Mouse (Mus musculus) E14TG2a.4 (cell line): Measurements from ENCODE around the gene Myo1e.

Source experiments
- H3K27me3 ChIP-seq: 2 replicates; pipeline ENCODE4 v1.6.1; 2014; ENCODE audit warnings: low read length, control low read depth; ENCODE audit not compliant: insufficient read depth
- H3K36me3 ChIP-seq: 2 replicates; pipeline ENCODE4 v1.6.1; 2014; ENCODE audit warnings: low read length, control low read depth; ENCODE audit not compliant: insufficient read depth
- H3K4me1 ChIP-seq: replicated peaks from 2 replicates; pipeline ENCODE4 v1.6.1; 2014; ENCODE audit warnings: low read depth, low read length, control low read depth
- H3K4me3 ChIP-seq: replicated peaks from 2 replicates; pipeline ENCODE4 v1.5.1; 2014; ENCODE audit warnings: mild to moderate bottlenecking, low read length
- H3K9me3 ChIP-seq: 2 replicates; pipeline ENCODE4 v1.6.1; 2014; ENCODE audit warnings: low read length, control low read depth
- CTCF ChIP-seq: conservative IDR thresholded peaks from 2 replicates; pipeline ENCODE4 v1.5.1; 2014; ENCODE audit warnings: low read length
- NANOG ChIP-seq: IDR thresholded peaks from 2 replicates; pipeline ENCODE4 v1.6.1; 2014; ENCODE audit warnings: borderline replicate concordance, low read length, mixed read lengths
- POU5F1 ChIP-seq: IDR thresholded peaks from 2 replicates; pipeline ENCODE4 v1.6.1; 2014; ENCODE audit warnings: low read length, borderline replicate concordance

Gene Myo1e

DNA sequence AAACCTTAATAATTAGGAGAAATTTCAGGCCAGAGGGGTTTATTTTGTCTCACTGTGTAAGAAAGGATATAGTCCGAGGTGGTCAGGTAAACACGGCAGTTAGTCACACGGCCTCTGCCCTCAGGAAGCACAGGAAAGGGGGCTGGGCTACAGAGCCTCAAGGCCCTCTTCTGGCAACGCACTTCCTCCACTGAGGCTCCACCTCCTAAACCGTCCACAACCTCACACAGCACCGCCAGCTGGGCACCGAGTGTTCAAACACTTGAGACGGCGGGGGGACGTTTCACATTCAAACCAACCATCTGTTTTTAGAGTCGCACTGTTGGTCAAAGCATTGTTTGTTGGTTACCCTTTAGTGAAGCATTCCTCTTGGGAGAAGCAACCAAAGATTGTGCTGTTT, 12.5 kb upstream of the Myo1e start:
- Histone ChIP-seq H3K36me3 (0 out of 2 replicates have a peak, but pooled peaks cover 4% of the 10 kb centered on the region), H3K27me3 (no peaks in the 10 kb centered on the region), H3K4me3 (peak overlapping the region; percentile 57), H3K4me1 (peaks cover 76% of the 10 kb centered on the region), H3K9me3 (no peaks in the 10 kb centered on the region)
- TF ChIP-seq NANOG = peak; percentile 50; the same call in 1 of the 2 replicates
- peak; percentile 46 for TF ChIP-seq CTCF
- TF ChIP-seq POU5F1 = no peak

DNA sequence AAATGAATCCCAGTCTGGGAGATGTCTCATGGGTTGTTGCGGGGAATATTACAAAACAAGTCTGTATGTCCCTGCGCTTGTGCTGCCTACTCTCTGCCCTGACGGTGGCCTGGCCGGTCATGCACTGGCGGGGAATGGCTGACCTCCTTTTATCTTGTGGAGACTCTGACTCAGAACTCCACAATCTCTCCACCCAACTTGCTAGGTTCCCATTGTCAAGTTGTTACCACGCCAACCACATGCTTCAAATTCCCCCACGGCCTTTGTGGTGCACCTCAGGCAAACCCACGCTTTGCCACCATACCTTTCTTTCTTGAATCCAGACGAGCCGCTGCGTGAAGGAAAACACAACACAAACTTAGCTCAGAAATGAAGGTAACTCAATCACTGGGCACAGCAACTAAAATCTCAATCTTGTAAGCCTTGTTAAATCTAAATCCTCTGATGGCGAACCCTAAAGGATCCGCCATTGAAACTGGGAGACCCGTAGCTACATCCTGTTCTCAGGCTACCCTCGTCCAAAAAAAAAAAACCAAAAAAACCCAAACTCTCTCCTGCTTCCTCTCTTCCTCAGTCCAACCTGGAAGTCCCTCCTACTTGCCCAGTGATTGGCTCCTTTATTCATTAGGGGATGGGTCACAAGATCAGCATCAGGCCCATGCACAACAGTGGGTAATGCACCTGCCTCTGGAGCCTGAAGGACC, 10.0 kb upstream of the Myo1e start:
- no peaks in the 10 kb centered on the region for H3K27me3 ChIP-seq
- H3K4me1 ChIP-seq = peaks cover 55% of the 10 kb centered on the region
- no peaks in the 10 kb centered on the region for H3K36me3 ChIP-seq
- TF ChIP-seq POU5F1 (no peak), NANOG (no peak), CTCF (no peak)
- peak overlapping the region; percentile 79 for H3K4me3 ChIP-seq
- H3K9me3 ChIP-seq = no peaks in the 10 kb centered on the region

DNA sequence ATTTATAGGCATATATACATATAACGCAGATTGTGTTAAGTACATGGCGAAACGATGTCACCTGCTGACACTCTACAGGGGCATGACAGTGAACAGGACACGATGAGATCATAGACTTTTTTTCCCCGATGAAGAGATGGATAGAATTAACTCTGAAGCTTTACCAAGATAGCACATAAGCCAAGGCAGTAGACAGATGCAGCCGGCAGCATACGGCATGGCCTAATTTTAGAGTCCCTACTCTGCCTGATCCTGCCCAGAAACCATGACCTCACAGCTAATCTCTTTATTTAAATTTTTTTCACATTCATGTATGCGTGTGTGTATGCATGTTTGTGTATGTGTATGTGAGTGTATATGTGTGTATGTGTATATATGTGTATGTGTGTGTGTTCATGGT, 9.2 kb upstream of the Myo1e start:
- no peaks in the 10 kb centered on the region for H3K9me3 ChIP-seq
- no peaks in the 10 kb centered on the region for H3K27me3 ChIP-seq
- no peaks in the 10 kb centered on the region for H3K36me3 ChIP-seq
- TF ChIP-seq POU5F1 (no peak), CTCF (no peak)
- no peak overlapping the region for H3K4me3 ChIP-seq
- peaks cover 53% of the 10 kb centered on the region for H3K4me1 ChIP-seq

DNA sequence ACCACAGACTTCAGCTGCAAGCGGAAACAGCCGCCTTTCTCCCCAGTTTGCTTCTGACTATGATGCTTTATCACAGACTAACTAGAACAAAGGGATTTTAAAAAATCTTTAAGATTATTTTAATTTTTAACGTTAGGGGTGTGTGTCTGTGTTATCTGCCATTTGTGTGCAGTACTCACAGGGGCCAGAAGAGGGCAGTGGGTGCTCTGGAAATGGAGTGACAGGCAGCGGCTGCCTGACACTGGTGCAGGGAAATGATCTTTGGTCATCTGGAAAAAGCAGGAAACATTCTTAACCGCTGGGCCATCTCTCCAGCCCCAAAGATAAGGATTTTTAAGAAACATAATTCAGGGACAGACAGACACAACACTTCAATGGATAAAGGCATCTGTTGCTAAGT, 4.4 kb upstream of the Myo1e start:
- Histone ChIP-seq H3K4me3 (no peak overlapping the region), H3K9me3 (no peaks in the 10 kb centered on the region), H3K27me3 (peaks cover 2% of the 10 kb centered on the region; the same call in 1 of the 2 replicates), H3K36me3 (no peaks in the 10 kb centered on the region), H3K4me1 (peaks cover 48% of the 10 kb centered on the region)
- TF ChIP-seq NANOG (no peak), CTCF (peak; percentile 80)

DNA sequence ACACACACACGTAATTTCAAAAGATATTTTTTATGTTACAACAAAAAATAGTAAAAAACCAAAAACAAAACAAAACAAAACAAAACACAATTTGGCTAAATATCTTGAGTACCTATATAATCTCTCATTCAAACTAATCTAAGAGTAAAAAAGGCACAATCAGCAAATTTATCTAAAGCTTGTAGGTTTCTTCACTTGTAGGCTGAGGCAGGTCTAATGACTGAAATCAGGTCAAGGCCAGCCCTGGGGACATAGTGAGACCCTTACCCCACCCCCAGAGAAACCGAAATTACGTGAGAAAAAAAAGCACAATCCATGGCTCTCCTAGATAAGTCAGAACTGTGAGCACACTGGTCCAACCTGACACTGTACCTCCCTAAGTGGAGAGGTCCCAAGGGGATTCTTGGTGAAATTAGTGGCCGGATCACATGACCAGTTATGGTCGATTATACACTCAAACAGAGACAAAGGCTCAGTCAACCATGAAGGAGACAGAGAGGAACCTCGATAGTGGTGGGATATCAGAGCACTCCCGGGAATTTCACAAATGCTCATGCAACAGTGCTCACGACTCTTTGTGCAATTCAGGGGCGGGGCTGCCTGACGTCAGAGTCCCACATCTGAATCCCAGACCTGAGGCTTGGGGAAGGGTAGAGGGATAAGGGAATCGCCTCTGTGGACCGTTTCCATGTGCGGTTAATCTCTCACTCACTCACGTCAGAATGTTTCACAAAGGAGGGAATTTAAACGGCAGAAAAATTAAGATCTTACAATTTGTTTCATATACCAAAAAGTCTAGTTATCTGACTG, 3.7 kb upstream of the Myo1e start:
- Histone ChIP-seq H3K27me3 (peaks cover 6% of the 10 kb centered on the region; the same call in 1 of the 2 replicates), H3K36me3 (no peaks in the 10 kb centered on the region)

DNA sequence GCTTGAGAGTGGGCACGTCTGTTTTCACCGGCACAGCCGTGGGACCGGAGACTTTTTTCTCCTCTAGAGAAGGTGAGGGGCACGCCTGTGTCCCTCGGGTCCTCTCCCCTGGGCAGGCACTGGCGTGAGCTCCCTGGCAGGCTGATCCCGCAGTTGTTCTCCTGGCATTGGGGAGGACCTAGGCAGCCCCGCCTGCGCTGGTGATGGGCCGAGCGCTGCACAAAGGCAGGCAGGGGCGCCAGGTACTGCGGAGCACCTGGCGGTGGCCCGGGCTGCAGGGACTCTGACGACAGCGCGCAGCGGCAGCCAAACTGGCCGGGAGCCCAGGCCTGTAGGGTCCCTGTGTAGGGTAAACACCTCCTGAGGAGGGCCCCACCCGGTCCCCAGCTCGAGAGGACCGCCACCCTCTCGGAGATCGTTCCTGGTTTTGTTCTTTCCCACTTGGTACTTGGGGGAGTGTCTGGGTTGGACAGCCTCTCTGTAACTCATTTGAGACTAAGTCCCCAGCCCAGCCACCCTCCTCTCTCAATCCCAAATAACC, 901 bp downstream of the Myo1e start:
- Histone ChIP-seq H3K9me3 (no peaks in the 10 kb centered on the region), H3K4me3 (peak overlapping the region; percentile 91), H3K27me3 (peaks cover 6% of the 10 kb centered on the region; the same call in 1 of the 2 replicates), H3K36me3 (no peaks in the 10 kb centered on the region), H3K4me1 (peaks cover 71% of the 10 kb centered on the region)
- TF ChIP-seq POU5F1 = no peak

More for the DNA sequence above, 3.7 kb upstream of the Myo1e start:
- H3K9me3 ChIP-seq = no peaks in the 10 kb centered on the region
- no peak for TF ChIP-seq POU5F1
- TF ChIP-seq CTCF = no peak
- no peak for TF ChIP-seq NANOG
- peaks cover 47% of the 10 kb centered on the region for H3K4me1 ChIP-seq
- H3K4me3 ChIP-seq = peak overlapping the region; percentile 11

DNA sequence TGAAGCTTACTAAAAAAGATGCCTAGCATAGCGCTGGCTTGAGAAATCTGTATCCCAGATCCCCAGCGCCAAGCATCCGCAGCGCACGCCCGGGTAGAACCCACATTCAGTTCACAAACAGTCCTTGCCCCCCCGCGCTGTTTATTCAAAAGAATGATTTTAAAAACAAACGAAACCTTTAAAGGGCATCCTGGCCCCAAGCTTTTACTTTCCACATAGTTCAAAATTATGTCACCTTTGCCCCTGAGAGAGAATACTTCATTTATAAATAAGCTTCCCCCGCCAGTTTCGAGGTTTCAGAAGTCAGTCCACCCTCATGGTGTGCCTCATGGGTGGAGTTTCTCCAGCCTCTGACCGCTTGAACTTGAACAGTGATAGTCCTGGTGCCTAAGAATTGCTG, 1.6 kb downstream of the Myo1e start:
- Histone ChIP-seq H3K4me3 (peak overlapping the region; percentile 91), H3K9me3 (no peaks in the 10 kb centered on the region), H3K27me3 (peaks cover 6% of the 10 kb centered on the region; the same call in 1 of the 2 replicates), H3K4me1 (peaks cover 65% of the 10 kb centered on the region), H3K36me3 (no peaks in the 10 kb centered on the region)
- TF ChIP-seq CTCF = no peak
- TF ChIP-seq NANOG = no peak
- TF ChIP-seq POU5F1 = no peak

DNA sequence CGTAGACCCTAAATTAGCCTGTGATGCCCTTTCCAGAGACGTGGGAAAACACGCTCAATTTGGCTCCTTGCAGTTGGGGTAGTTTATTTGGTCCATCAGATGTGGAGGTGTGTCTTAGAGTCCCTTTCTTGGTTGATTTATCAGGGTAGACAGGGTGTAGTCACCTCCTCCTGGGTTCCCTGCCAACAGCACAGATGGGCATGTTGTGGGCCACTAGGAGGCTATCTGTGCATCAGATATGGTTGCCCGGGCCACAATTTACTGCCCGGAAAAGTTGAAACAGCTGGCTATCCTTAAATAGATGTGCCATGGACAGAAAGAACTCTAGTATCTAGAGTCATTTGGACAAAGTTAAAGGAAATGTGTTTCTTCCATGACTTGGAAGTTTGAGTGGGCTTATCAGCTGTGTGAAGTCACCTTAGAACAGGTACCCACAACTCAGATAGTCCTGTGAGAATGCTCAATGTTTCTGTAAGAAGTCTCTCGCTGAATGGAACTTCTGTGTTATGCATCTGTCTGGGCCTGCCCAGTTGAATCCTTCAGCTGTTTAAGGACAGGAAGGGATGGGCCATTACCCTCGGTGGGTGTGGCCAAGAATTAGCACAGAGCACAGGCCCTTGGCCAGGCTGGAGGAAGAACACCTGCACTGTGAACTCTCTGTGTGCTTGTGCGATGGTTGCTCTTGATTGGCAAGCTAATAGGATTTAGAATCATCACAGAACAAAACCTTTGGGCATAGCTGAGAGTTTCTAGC, 2.3 kb downstream of the Myo1e start:
- no peaks in the 10 kb centered on the region for H3K9me3 ChIP-seq
- H3K4me1 ChIP-seq = peaks cover 61% of the 10 kb centered on the region
- peak; percentile 1; the same call in 1 of the 2 replicates for TF ChIP-seq CTCF
- TF ChIP-seq NANOG = no peak
- H3K27me3 ChIP-seq = peaks cover 6% of the 10 kb centered on the region; the same call in 1 of the 2 replicates
- H3K4me3 ChIP-seq = peak overlapping the region; percentile 91
- H3K36me3 ChIP-seq = no peaks in the 10 kb centered on the region
